Mouse (Mus musculus) erythroid progenitor cell, adult 5-6 weeks (primary cell): Measurements from ENCODE around the gene Ube2q1. TPM values are rescaled to one million over a fixed set of nuclear protein-coding genes. Genes with fewer than 3 reads are reported as not detected.
A peak's percentile ranks its signal among the peaks of the same experiment; 100 is the strongest.
"Not testable (repeated sequence)": the region's sequence is repeated elsewhere in the genome, so short reads cannot be mapped to it uniquely, and the experiment has no call there.

ENCODE experiments used
- ATAC-seq: replicated peaks from 2 replicates; pipeline ENCODE4 v1.8.0; 2016; ENCODE audit warnings: moderate number of reproducible peaks, mild to moderate bottlenecking, moderate TSS enrichment, inconsistent platforms; ENCODE audit not compliant: poor library complexity, low FRiP score, severe bottlenecking
- total RNA-seq, 2 experiments: library from RNA; stranded (forward) in 1 of 2; stranded (reverse) in 1 of 2; fragments of 150-400 nt in 1 of 2; fragments of 186-747, 209-891 nt in 1 of 2; gene quantifications; 2 replicates each; pipeline versions ENCODE4 v1.2.3 to v1.2.4; 2015 to 2017; ENCODE audit warnings: low replicate concordance in 2 of 2

The Ube2q1 gene
- total RNA-seq, 2 experiments from 2014 or later: 17.6 to 23.1 TPM

DNA sequence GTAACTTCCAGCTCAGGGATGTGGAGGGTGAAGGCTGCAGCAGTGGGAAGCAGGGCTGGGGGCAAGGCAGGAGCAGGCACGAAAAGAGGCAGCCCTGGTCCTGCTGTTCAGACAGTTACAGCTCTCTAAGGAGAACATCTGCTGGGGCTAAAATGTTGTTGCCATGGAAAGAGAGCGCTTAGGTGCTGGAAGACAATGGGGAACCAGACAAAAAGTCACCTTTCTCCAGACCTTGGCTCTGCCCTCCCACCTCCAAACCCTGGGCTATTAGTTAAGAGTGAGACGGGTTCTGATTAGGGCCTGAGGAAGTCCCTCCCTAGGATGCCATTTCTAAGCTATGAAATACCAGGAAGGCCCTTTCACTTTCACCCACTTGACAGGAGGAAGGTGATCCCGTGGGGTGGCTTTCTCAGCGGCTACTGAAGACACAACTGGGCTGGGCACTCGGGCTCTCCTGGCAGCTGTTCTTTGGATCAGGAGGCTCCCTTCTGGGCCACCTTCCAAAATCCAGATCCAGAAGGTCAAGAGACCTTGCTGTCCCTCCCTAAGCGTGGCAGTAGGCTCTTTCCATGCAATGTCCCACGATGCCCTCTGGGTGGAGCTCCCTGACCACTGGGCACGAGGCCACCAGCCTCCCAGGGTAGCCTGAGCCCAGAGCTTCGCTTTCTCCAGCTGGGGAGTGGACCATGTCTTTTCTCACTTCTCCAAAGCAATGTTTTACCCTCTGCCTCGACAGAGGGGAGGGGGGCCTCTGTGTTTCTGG is 11.8 kb downstream of the Ube2q1 start:
- ATAC-seq: peak; percentile 73

DNA sequence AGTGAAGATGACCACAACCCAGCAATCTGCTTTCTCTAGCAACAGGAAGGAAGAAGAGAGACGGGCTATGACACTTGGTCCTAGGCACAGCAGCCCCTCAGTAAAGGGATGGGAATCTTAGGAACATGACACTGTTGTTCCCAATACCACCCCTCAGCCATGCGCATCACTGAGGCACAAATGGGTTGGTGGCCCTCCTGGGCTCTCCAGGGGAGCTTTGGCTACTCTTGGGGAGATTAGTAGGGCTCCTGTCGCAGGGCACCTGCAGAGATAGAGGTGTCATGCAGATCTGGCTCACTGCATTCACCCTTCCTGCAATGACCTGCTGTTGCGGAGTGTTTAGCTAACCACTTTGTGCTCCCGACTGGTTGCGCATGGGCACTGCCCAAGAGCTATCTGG is 12.9 kb downstream of the Ube2q1 start:
- no peak for ATAC-seq

DNA sequence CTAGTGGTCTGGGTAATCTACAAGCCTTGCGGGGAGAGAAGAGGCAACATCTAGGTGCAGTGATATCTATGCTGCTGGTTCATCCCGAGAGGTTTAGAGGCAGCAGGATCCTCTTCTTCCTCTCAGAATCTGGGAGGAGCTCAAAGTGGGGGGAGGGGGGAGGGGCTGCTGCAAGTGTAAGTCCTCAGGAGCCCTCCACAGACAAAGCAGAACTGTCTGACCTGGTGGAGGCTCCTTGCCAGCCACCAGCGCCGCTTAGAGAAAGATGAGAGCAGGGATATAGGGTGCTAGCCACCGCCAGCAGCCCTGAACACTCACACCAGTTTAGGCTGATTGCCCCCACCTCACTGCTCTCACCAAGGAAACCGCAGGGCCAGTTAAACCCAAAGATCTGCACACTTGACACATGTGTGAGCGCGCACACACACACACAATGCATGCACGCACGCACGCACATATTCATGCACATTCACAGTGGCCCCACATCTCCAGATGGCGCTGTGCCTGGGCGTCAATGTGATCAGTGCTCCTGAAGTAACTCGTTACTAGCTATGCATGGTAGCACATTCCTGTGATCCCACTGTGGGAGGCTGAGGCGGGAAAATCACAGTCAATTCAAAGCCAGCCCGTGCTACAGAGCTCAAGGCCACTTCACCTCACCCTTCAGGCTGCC is 15.4 kb downstream of the Ube2q1 start:
- ATAC-seq: no peak

DNA sequence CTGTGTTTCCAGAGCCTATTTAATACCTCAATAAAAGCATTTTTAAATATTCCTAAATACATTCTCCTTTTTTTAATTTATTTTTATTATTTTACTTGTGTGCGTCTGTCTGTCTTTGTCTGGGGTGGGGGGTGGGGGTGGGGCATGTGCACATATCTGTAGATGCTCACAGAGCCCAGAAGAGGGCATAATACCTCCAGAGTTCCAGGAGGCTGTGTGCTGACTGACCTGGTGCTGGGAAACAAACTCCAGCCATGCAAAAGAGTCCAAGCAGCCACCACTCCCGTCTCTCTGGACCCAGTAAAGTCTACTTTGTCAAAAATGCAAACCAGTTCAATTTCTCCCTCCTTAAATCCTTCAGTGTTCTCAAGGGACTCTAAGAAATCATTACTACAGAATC is 21.2 kb downstream of the Ube2q1 start:
- no peak for ATAC-seq

DNA sequence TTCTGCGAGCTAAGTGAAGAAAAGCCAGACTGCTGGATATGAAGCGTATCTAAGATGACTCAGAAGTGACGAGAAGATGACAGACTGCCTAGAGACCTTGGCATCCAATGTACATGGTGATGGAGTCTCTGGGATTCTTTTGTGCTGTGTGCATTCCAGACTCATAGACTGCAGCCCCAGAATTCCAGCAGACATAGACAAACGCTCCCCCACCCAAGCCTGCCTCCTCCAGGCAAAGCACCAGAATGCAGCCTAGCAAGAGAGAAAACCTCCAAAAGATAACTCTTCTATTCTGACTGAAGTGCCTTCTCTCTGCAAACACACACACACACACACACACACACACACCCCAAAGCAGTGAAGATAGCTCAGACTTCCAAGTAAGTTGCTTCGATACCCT is 22.3 kb downstream of the Ube2q1 start:
- no peak for ATAC-seq

DNA sequence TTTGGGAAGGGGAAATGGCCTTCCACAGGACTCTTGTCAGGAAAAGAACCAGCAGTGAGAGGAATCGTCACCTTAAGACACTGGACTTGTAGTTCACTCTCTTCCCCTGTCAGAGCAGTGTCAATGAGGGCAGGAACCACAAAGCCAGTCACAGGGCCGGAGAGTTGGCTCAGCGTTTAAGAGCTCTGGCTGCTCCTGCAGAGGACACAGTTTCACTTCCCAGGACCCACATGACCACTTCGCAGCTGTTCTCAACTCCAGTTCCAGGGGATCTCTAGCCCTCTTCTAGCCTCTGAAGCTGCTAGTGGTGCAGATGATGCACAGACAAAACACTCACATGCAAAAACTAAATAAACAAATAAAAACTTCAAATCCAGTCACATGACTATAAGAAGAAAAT is 22.9 kb downstream of the Ube2q1 start:
- ATAC-seq: no peak

DNA sequence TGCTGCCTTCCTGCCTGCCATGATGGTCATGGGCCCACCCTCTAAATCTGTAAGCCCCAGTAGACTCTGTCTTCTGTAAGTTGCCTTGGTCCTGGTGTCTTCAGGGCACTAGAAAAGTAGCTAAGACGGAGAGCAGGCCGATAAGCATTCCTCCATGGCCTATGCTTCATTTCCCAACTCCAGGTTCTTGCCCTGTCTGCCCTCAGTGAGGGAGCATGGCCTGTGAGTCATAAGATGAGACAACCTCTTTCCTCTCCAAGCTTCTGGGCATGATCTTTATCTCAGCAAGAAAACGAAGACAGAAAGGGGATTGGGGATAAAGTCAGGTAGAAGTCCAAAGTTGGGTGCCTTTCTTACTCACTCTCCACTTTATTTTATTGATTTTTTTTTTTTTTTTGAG is 25.1 kb downstream of the Ube2q1 start:
- ATAC-seq: no peak

DNA sequence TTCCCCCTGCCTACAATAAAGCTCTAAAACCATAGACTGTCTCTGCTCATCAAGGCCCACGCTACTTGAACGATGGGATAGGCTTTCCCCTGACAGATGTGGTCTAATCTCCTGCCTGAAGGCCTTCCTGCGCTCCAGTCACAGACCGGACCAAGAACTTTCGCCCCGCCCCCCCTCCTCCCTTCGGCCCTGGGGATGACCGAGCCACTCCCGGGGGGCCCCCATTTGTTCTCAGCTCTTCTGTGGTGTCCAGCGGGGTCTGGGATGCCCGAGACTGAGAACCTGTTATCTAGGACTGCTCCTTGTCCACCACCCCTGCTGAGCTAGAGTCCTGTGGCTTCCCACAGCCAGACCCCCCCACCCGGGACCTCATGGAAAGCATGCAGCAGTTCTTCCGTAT is 26.1 kb downstream of the Ube2q1 start:
- no peak for ATAC-seq

DNA sequence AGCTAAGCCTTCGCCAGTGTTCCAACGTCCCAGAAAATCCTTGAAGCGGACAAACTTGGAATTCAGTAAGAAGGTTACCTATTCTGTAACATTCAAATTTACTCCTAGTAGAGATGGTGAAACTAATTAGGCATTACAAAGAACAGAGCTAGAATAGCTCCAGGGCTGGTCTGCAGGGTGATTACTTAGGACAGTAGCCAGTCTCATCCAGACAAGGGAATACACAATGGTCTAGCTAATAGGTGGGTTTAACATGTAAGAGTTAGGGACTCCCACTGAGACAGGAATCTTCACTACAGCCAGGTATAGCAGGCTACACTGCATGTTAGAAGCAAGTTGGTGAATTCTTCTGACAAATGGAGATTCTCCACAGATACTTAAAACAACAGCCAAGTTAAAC is 26.7 kb downstream of the Ube2q1 start:
- ATAC-seq: not testable (repeated sequence)

DNA sequence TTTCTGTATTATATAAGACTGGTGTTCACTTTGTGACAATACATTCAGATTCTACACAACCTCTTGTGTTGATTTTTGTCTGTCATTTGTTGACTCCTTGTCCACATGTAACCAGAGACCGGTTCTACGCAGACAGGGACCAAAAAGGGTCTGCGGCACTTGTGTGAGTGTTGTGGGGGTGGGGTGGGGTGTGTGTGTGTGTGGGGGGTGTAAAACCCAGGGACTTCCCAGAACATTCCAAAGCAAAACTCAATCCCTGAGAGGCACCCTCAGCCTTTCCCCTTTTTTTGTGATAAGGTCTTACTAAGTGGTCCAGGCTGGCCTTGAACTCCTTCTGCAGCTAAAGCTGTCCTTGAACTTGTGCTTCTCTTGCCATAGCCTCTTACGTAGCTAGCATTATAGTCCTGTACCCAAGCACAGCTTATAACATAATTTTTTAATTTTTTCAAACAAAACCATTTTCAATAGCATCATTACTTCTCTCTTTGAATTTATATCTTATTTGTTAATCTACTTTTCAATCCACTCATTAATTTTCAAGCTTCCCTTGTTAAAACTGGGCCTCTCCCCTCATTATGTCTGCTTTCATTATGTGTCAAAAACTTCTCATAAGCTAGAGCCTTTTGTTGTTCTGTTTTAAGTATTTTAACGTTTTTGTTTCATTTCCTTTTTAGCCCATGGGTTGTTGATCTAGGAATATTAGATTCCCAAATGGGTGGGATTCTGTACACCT is 27.5 kb downstream of the Ube2q1 start:
- ATAC-seq: no peak

DNA sequence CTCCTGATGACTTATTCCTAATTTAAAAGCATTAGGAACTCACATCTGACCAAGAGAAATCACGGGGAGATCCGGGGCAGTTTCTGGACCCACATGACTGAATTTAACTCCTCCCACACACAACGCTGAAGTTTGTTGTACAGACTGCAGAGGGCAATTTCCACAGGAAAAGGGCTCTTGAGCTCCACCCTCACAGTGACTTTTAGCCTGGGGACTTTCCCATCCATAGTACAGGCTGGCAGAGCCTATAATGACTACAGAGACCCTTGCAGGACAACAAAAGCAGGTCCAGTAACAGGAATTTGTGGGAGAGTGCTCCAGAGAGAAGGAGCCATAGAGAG is 28.1 kb downstream of the Ube2q1 start:
- ATAC-seq: no peak

DNA sequence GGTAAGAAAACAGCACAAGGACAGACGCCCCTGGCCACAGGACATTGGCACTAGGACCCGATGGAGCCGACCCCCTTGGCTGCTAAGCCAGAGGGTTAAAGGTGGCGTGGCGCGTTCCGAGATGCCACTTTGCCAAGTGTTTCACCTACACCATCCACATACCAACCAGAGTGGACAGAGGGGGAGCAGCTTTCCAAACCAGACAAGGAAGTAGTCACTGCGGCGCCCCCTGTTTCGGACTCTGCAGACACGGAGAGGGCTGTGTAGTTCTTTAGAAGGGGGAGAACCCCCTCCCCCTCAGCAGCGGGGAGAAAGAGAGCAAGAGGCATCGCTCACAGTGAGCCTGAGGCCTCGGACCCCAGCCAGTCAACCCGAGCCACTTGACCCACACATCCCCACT is 29.5 kb downstream of the Ube2q1 start:
- ATAC-seq: no peak

DNA sequence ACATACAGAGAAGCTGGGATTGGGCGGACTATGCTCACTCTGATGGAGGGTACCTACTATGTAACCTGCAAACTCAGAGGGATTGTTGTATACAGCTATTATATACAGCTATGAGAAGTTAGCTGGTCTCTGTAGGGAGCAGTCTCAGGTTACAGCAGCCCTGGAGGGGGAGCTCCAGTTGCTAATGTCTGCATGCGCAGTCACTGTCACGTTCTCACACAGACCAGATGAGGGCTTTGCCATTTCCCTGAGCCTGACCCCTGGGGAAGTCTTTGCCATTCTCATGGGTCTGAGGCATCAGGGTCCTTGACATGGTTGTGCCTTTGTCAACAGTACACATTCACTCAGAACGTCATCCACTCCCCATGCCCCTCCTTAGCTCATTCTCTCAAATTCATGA is 31.8 kb downstream of the Ube2q1 start:
- ATAC-seq: no peak

DNA sequence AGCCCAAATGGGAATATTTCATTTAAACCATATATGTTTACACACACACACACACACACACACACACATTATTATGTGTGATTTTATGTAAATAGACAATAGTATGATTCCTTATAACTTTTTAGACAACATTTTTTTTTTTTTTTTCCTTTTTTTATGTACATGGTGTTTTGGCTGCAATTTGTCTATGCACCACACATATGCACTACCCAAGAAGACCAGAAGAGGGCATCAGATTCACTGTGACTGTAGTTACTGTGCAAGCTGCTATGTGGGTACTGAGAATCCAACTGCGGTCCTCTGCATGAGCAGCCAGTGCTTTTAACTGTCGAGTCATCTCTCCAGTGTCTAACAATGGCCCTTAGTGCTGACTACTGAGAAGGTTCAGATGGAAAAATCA is 33.3 kb downstream of the Ube2q1 start:
- ATAC-seq: no peak

DNA sequence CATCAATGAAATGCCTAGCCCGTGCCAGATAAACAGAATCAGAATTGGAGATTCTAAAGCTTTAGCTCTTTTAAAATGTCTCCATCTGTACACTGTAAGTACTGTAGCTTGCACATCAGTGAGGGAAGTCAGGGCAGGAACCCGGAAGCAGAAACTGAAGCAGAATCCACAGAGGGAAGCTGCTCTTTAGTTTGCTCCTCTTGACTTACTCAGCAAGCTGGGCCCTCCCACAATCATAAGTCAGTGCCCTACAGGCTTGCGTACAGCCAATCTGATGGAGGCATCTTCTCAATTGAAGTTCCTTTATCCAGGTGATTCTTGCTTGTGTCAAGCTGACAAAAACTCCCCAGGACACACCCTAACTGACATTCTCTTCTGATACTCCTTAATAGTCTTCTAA is 33.8 kb downstream of the Ube2q1 start:
- ATAC-seq: no peak

DNA sequence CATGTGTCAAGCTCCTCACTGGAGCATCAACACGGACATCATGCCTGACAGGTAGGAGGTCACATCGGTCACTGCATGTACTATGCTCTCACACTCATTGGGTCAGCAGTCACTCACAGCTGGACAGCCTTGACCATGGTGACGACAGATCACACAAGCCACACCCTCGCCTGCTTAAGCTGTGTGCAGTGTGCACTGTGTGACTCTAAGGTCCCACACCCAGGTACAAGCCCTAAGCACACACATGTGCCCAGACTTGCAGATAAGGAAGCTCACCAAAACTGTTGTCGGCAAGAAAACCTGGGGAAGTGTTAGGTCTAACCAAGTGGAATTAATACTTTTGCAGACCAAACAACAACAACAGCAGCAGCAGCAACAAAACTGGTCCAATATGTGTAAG is 34.5 kb downstream of the Ube2q1 start:
- peak; percentile 86 for ATAC-seq

DNA sequence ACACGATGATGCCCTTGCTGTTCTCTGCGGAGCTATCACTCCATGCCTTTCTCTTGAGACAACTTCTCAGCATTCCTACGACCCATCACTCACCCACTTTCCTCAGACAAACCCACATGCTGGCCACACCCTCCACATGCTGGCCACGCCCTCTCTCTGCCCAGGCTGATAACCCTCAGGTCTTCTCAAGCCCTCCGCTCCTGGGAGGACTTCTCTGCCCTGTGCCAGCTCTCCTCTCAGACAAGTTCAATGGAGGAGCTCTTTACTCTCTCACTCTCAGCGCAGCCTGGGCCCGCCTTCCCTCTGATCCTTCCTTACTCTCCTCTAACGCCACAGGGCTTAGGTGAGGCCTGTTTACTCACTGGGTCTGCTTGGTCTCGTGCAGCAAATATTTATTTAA is 35.2 kb downstream of the Ube2q1 start:
- peak; percentile 95 for ATAC-seq

DNA sequence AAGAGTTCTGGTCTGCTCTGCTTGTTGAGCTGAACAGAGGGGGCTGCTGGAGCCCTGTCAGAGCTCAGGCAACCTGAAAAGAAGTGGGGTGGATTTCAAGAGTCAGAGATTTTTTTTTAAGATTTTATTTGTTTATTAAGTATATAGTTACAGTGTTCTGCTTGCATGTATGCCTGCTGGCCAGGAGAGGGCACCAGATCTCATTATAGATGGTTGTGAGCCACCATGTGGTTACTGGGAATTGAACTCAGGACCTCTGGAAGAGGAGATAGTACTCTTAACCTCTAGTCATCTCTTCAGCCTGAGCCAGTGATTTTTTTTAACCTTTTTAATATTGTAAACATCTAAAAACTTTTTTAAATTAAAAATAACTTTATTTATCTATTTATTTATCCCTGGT is 37.4 kb downstream of the Ube2q1 start:
- ATAC-seq: no peak

DNA sequence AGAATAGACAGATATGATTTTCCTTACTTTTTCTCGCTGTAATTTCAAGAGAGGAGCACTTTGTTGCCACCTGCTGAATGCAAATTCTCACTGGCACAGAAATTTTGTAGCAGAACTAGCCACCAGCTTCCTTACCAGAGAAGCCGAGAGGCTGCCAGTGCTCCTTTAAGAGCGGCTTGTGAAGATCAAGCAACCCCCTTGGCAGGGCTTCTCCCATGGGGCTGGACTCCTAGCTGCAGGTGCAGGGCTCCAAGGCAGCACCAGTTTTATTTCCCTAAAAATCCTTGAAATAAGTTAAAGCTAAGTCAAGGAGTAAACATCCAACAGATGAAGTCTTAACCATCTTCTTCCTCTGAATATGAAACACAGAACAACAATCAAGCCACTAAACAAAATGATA is 38.8 kb downstream of the Ube2q1 start:
- ATAC-seq: no peak

DNA sequence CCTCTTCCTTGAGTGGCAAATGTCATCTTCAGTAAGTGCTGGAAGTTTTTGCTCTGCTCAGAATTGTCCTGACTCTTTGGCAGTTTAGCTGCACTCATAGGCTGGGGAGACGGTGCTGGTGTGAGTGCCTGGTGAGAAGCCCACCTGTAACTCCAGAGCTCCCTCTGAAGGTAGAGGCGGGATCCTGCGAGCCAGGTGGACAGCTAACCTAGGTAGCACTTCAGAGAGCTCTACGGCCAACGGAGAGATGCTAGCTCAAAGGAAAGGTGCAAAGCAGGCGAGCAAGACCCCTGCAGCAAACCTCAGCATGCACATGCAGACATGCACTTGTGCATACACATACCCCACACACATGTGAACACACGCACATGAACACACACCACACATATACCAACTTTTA is 40.6 kb downstream of the Ube2q1 start:
- ATAC-seq: no peak

DNA sequence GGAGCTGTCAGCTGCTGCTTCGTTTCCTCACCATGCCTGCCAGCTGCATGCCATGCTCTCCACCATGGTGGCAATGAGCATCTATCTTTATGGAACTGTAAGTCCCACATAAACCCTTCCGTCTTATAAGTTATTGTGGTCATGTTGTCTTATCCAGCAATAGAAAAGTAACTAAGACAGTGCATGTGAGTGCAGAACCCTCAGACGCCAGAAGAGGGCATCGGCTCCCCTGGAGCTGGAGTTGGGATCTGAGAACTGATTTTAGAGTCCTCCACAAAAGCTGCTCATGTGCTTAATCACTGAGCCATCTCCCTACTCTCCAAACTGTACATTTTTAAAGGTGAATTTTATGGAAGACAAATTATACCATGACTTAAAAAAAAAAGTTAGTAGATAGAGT is 43.6 kb downstream of the Ube2q1 start:
- ATAC-seq: no peak
